Mouse (Mus musculus): ENCODE data around the gene Car4. TPM values are rescaled to one million over a fixed set of nuclear protein-coding genes. Genes with fewer than 3 reads are reported as not detected.
A peak's percentile ranks its signal among the peaks of the same experiment; 100 is the strongest.

The Car4 gene
- total RNA-seq, 2 experiments from 2014 or later, result 81.8 to 83.1 TPM

- no peak for DNase-seq
Measured at GRCm38 (mm10) chr11:84959181-84959580, 1.6 kb downstream of the Car4 start.

DNA sequence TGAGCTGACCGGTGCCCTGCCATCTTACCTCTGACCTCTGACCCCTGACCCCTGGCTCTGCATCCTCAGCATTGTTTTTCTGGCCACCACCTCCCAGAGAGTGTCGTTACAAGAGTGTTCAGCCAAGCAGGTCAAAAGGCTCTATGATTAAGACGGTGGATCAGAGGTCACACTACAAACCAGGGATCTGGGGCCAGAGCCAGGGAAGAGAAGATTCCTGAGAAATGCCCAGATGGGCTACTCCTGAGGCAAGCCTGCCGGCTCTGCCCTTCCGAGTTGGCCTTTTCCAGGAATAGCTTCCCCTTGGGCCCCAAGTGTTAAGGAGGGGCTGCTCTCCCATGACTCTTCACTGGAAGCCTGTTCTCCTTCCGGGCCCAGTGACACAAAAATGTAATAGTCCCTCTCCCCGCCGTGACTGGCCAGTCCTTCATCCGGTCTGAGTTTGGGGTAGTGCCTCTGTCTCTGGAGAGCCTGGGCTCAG is 2.2 kb downstream of the Car4 start:
- DNase-seq, result no peak

DNA sequence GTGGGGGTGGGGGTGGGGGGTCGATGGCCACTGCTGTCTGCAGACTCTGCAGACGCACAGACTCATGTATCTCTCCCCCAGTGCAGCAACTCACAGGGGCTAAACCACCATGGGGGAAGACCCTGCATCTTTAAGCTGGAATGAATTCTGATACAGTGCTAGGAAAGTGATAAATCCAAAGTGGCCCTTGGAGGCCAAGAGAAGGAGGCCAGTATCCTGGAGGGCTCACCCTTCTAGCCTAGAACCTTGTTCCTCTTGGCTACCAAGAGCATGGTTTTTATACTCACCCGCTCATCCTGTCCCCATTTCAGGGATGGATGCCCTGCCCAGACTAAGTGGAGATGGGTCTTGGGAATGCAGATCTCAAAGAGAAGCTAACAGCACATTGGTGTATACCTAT is 2.7 kb downstream of the Car4 start:
- no peak for DNase-seq

- DNase-seq, result no peak
Measured at GRCm38 (mm10) chr11:84960780-84961179, 3.2 kb downstream of the Car4 start.

DNA sequence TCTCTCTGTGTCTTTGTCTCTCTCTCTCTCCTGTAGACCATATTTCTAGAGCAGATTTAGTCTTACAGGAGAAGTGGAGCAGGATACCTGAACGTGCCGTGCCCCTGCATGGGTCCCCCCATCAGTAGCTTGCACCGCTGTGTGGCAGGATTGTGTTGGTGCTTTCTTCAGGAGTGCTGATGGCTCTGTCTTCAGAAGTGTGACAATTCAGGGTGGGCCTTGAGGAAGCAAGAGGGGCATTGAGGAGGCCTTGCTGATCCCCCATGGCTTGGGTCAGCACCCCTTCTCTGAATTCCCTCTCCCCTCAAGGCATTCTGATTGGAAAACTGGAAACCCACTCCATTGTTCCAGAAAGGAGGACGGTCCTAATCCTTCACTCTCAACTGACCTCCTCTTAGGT is 4.0 kb downstream of the Car4 start:
- no peak for DNase-seq

- no peak for DNase-seq
Measured at GRCm38 (mm10) chr11:84962536-84962935, 5.0 kb downstream of the Car4 start.

DNA sequence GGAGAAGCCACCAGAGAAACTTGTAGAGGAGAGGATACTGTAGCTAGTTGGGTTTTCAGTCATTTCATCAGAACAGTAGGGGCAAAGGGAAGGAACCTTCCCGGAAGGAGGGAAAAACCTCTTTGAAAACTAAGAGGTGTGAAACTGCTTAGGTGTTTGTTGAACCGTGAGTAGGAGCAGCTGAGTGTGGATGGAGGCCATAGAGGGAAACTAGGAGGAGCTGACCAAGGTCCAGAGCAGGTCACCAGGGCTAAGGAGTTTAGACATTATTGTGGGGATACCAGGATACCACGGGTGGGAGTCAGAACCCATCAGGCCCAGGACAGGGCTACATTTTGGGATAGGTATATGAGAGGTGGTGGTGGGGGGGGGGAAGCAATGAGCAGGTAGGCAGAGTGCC is 6.0 kb downstream of the Car4 start:
- DNase-seq, result no peak

DNA sequence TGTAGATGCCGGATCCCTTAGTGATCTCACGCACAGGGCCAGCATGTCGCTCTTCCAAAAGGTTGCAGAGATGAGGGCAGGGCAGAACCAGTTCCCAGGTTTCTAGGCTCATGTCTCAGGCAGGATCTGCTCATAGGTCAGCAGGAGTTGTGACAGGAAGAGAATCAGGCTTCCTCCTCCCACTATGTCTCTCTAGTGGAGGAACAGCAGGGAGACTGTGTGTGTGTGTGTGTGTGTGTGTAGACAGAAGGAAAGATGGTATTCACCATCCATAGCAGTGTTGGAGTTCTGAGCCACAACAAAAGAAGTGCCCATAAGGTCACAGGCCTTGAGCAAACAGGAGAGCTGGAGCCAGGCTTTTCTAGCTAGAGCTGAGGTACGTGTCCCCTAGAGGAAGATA is 9.1 kb downstream of the Car4 start:
- no peak for DNase-seq

GRCm38 (mm10) chr11:84967113-84967512 is 9.5 kb downstream of the Car4 start:
- no peak for DNase-seq

- DNase-seq, result no peak
Measured at GRCm38 (mm10) chr11:84968309-84968708, 10.7 kb downstream of the Car4 start.

DNA sequence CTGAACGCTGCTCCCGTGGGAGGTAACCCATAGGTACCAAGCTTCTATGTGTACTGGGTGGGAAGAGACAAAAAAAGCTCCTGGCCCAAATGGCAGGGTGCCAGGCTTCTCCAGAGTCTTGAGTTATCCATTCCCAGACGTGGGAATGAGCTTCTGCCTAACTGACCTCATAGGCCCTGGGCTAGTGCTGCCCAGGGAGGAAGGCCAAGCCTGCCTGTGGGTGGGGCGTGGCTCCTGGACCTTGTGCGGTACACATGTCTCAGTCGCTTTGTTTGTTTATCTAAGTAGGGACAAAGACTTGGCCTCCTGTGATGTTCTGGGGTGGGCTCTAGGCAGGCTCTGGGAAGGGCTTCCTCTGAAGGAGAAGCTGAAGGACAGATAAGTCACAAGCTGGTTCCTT is 11.2 kb downstream of the Car4 start:
- no peak for DNase-seq

DNA sequence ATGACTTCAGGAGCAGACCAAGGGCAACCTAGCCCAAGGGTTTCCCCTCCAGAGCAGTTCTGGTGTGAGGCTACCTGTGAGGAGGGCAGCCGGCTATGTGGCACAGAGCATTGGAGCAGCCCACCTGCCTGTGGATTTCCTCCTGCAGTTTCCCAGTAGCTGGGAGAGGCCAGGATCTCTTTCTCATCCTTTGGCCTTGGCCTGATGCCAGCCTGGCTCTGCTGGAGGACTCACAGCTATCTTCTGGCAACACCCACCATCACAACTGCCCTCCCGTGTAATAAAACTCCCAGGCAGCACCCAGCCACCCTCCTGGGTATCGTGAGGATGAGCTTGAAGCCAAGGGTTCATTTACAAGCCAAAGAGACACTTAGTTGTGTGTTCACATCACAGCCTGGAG is 14.5 kb downstream of the Car4 start:
- DNase-seq, result no peak

DNA sequence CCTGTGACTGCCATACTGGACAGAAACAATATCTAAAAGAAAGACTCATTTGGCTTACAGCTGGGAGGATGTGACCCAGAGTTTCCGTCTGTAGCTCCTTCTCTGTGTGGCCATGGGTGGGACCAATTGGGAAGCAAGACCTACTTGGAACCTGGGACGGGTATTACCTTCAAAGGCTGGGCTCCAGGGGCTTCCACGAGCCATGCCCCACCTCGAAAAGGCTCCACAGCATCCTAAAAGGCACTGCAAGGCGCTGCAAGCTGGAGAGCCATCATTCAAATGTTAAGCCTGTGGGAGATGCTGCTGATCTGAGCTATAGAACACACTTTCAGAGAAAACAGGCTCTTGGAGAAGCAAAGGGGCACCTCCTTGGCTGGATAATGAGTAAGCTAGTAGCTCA is 16.1 kb downstream of the Car4 start:
- no peak for DNase-seq

- DNase-seq, result no peak
Measured at GRCm38 (mm10) chr11:84974582-84974981, 17.0 kb downstream of the Car4 start.

GRCm38 (mm10) chr11:84976706-84977105 is 19.1 kb downstream of the Car4 start:
- DNase-seq, result no peak

GRCm38 (mm10) chr11:84977385-84977952 is 19.9 kb downstream of the Car4 start:
- DNase-seq, result no peak

DNA sequence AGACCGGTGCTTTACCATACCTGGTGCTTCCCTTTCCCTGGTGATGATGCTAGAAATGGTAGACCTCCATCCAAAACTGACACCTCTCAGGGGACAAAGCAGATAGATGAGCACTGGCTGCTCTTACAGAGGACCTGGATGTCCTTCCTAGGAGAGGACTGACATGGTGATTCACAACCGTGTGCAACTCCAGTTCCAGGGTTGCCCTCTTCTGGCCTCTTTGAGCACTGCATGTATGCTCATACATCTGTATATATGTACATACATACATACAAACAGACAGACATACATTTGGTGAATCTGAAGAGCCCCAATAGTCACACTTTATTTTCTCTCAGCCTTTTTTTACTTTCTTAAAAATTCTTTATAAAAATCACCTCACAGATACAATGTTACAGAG is 20.5 kb downstream of the Car4 start:
- no peak for DNase-seq

DNA sequence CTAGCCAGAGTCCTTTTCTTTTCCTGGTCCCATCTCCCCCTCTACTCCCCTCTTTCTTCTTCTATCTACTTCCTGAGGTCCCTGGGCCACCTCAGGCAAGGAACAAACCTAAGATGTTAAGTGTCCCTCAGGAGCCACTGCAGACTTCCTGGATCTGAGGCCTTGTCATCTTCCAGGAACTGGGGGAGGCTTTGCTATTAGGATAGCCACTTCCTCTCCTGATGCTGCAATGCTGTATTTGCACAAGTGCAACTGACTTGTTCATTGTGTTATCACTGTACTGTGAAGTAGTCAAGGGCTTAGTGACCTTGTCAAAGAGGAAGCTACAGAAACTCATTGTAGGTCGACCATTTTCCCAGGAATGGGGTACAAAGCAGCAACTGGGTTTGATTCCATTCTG is 21.8 kb downstream of the Car4 start:
- no peak for DNase-seq

GRCm38 (mm10) chr11:84980697-84981096 is 23.1 kb downstream of the Car4 start:
- DNase-seq, result no peak

- no peak for DNase-seq
Measured at GRCm38 (mm10) chr11:84985421-84985820, 27.8 kb downstream of the Car4 start.

GRCm38 (mm10) chr11:84988341-84988919 is 30.8 kb downstream of the Car4 start:
- no peak for DNase-seq

GRCm38 (mm10) chr11:84992996-84993395 is 35.4 kb downstream of the Car4 start:
- DNase-seq, result no peak

DNA sequence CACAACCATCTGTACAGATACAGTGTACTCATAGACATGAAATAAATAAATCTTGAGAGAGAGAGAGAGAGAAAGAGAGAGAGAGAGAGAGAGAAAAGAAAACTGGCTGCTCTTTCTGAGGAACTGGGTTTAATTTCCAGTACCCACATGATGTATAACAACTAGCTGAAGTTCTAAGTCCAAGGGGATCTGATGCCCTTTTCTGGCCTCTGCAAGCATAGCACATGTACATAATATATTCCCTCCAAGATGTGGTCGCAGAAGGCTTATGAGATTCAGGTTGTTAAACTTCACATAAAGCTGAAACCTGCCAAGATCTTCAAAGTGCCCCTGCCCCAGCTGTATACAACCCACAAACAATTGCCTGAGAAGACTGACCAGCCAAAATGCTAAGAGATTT is 37.7 kb downstream of the Car4 start:
- no peak for DNase-seq

DNA sequence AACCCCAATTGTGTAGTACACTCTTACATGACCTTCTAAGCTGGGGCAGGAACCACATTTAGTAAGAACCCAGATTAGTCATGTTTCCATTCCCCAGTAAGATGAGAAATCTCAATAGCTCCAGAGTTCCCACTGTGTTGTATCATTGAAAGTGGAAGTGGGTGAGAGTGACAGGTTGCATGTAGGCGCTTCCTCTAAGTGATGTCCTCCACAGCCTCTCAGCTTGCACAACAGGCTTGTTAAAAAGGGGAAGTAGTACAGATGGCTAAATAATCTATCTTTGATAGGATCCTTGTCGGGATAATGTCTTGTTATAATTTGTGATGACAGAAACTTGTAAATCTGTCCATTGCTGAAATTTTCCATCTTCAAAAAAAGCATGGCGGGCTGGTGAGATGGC is 46.0 kb downstream of the Car4 start:
- peak; percentile 44 to 51 for DNase-seq

DNA sequence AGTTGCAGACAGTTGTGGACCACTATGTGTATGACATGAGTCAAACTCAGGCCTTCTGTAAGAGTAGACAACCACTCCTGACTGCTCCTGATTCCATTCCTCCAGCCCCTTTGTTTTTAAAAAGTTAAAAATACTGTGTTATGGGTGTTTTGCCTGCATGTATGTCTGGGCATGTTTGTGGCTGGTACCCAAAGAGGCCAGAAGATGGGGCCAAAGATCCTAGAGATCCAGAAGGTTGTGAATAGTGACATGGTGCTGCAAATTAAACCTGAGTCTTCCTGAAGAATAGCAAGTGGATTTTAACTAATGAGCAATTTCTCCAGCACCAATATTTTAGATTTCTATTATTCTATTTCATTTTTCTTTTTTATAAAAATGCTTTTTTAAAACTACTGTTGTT is 55.5 kb downstream of the Car4 start:
- DNase-seq, result no peak

Measured in layer of hippocampus, postnatal 36 days (tissue).